Mouse (Mus musculus): ENCODE data around the gene Best2.

- TF ChIP-seq POLR2A (IDR thresholded peaks at IDR 0.05; ENCODE audit: insufficient read depth, low read depth, low read length), result no peak
- TF ChIP-seq CTCF (IDR thresholded peaks at IDR 0.05; ENCODE audit: insufficient read depth, low read depth, low read length), result no peak
Measured at GRCm38 (mm10) chr8:84989311-84989731, 25.0 kb downstream of the Best2 start.

All from olfactory bulb, adult 2 months (tissue).